Mouse (Mus musculus) inflammation-experienced regulatory T-cells (primary cell): Measurements from ENCODE around the gene Aldh5a1. TPM values are rescaled to one million over a fixed set of nuclear protein-coding genes. Genes with fewer than 3 reads are reported as not detected.

ENCODE experiments used
- polyA plus RNA-seq, 2 experiments: library from polyadenylated mRNA; unstranded; fragments of 100-300 nt; shearing (Covaris generic); gene quantifications; one replicate each; pipeline ENCODE4 v1.2.1; 2017

Aldh5a1 gene
- 1 to 10 TPM; 1.3 to 1.8 TPM for polyA plus RNA-seq

DNA sequence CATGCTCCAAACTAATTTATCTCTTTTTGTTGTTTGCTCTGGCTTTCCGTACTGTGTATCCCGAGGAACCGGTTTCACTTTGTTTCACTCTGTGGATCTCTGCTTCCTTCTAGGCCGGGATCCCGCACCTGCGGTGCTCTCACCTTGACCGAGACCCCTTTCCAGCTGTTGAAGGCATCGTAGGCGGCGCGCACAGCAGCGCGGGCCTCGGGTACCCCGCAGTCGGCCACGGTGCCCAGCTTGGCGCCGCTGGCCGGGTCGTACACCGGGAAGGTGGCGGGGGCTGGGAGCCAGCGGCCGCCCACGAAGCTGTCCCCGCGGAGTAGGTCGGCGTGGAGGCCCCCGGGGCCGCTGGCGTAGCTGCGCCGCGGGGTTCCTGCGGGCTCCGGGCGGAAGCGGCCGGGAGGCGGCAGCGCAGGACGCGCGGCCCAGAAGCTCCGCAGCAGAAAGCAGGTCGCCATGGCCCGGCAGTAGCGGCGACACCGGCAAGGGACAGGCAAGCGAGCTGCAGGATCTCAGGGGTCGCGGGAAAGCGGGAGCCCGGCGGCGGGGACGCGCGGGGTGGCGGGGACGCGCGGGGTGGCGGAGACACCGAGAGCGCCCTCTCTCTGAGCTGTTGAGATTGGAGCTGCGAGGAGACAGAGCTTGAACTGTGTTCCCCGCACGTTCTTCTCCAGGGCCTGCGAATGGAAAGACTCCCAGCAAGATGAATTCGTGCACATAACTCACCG, at the start of gene Aldh5a1:
Gene Aldh5a1 (minus strand): TSS at position 554 of the 731 bp plus-strand sequence.

DNA sequence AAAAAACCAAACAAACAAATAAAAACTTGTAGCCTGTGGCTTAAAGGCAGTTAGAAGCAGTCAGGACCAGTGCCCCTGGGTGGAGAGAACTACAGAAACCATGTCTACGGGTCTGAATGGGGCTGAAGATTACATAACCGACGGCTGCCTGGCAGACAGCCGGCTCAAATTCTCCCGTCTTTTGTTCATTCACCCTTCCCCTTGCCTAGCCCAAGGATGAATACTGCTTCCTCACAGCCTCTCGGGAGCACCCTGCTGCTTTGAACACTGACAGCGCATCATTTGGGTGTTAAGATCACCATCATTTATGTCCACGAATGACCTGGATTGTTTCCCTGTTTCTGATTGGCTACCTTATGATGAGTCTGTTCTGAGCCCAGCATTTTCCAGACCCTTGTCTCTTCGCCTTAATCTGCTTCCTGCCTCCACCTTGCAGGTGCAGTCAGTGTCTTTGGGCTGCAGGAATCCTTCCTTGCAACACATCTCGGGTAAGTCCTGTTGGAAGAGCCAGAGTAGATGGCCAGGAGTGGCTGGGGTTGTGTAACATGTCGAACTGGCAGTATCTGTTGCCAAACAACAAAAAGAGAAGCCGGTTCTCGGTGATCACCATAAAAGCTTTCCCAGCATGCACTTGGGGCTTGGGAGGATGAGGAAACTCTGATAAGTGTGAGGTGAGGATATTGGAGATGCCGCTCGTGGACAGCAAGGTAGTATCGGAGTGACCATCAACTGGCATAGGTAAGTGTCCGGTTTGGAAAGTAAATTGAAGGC, 5.2 kb upstream of the Aldh5a1 start, which contains the start of gene Gpld1:
Gene Gpld1 (plus strand): TSS at position 641 of the 771 bp plus-strand sequence.

Other genes with a start within 250 kb of the Aldh5a1 start
- not detected for gene Armh2, start 196.4 kb downstream of the Aldh5a1 start, polyA plus RNA-seq
- gene Gmnn, start 175.7 kb downstream of the Aldh5a1 start, polyA plus RNA-seq = 10 to 100 TPM; 16.9 to 22.4 TPM
- gene BC005537, start 136.0 kb downstream of the Aldh5a1 start, polyA plus RNA-seq = 10 to 100 TPM; 12.9 to 21.1 TPM
- 10 to 100 TPM; 58.9 to 81.5 TPM for gene Acot13, start 106.1 kb downstream of the Aldh5a1 start, polyA plus RNA-seq
- 10 to 100 TPM; 62.6 to 63.8 TPM for gene Tdp2, start 106.0 kb downstream of the Aldh5a1 start, polyA plus RNA-seq
- gene D130043K22Rik, start 92.5 kb downstream of the Aldh5a1 start, polyA plus RNA-seq = 1 to 10 TPM in 1 of 2 experiments, under 1 TPM in 1; 0.49 to 4.5 TPM
- gene Gpld1, start 5.5 kb upstream of the Aldh5a1 start, polyA plus RNA-seq = 1 to 10 TPM; 3.7 to 8.1 TPM
- gene Mrs2, start 82.7 kb upstream of the Aldh5a1 start, polyA plus RNA-seq = 10 to 100 TPM; 19.9 to 39.2 TPM
- gene Dcdc2a, start 118.3 kb upstream of the Aldh5a1 start, polyA plus RNA-seq = under 1 TPM in 1 of 2 experiments, not detected in 1; 0.33 TPM